Mouse (Mus musculus): ENCODE measurements around the gene Scamp5. TPM values are rescaled to one million over a fixed set of nuclear protein-coding genes. Genes with fewer than 3 reads are reported as not detected.
"Not testable (repeated sequence)": the region's sequence is repeated elsewhere in the genome, so short reads cannot be mapped to it uniquely, and the experiment has no call there.

Gene Scamp5
- polyA plus RNA-seq, 1 experiment from 2014 or later = 18.3 TPM

- WGBS = 83% methylated on average over 4 of the region's 4 CpGs
- H3K36me3 ChIP-seq (ENCODE audit: control insufficient read depth, insufficient read depth, low read length) = no peaks in the 10 kb centered on the region
- no peaks in the 10 kb centered on the region for H3K9me3 ChIP-seq (ENCODE audit: control insufficient read depth, low read length)
- ATAC-seq (ENCODE audit: low FRiP score) = no peak
- no peak overlapping the region for H3K9ac ChIP-seq (ENCODE audit: low read depth, low read length)
- H3K27me3 ChIP-seq (ENCODE audit: control insufficient read depth, insufficient read depth, low read length) = no peaks in the 10 kb centered on the region
- DNase-seq (ENCODE audit: low spot score) = no peak
- 0 out of 2 replicates have a peak, but pooled peaks cover 2% of the 10 kb centered on the region for H3K4me1 ChIP-seq (replicated peaks; ENCODE audit: control insufficient read depth, insufficient read depth, low read length)
- no peak overlapping the region for H3K4me3 ChIP-seq (ENCODE audit: low read depth, low read length)
- H3K27ac ChIP-seq (ENCODE audit: low read depth, low read length) = no peak overlapping the region
- no peak overlapping the region for H3K4me2 ChIP-seq (replicated peaks; ENCODE audit: low read depth, low read length)
These were observed 39.5 kb downstream of the Scamp5 start for GRCm38 (mm10) chr9:57428391-57428790.

GRCm38 (mm10) chr9:57427937-57428336 is 39.9 kb downstream of the Scamp5 start:
- Histone ChIP-seq H3K36me3 (ENCODE audit: control insufficient read depth, insufficient read depth, low read length) (no peaks in the 10 kb centered on the region), H3K4me3 (ENCODE audit: low read depth, low read length) (no peak overlapping the region), H3K27me3 (ENCODE audit: control insufficient read depth, insufficient read depth, low read length) (no peaks in the 10 kb centered on the region), H3K9ac (ENCODE audit: low read depth, low read length) (no peak overlapping the region), H3K9me3 (ENCODE audit: control insufficient read depth, low read length) (no peaks in the 10 kb centered on the region), H3K4me1 (replicated peaks; ENCODE audit: control insufficient read depth, insufficient read depth, low read length) (no peaks in the 10 kb centered on the region), H3K4me2 (replicated peaks; ENCODE audit: low read depth, low read length) (no peak overlapping the region), H3K27ac (ENCODE audit: low read depth, low read length) (no peak overlapping the region)
- DNase-seq (ENCODE audit: low spot score) (no peak), ATAC-seq (ENCODE audit: low FRiP score) (no peak)
- 67% methylated on average over 4 of the region's 4 CpGs for WGBS

GRCm38 (mm10) chr9:57427123-57427522 is 40.7 kb downstream of the Scamp5 start:
- ATAC-seq (ENCODE audit: low FRiP score); H3K4me1 ChIP-seq (replicated peaks; ENCODE audit: control insufficient read depth, insufficient read depth, low read length); DNase-seq (ENCODE audit: low spot score); H3K9ac ChIP-seq (ENCODE audit: low read depth, low read length); H3K36me3 ChIP-seq (ENCODE audit: control insufficient read depth, insufficient read depth, low read length); H3K4me3 ChIP-seq (ENCODE audit: low read depth, low read length); H3K9me3 ChIP-seq (ENCODE audit: control insufficient read depth, low read length); H3K4me2 ChIP-seq (replicated peaks; ENCODE audit: low read depth, low read length); H3K27ac ChIP-seq (ENCODE audit: low read depth, low read length); H3K27me3 ChIP-seq (ENCODE audit: control insufficient read depth, insufficient read depth, low read length): not testable (repeated sequence)
- 93% methylated on average over 4 of the region's 4 CpGs for WGBS

- ATAC-seq (ENCODE audit: low FRiP score) (no peak), DNase-seq (ENCODE audit: low spot score) (no peak)
- no peaks in the 10 kb centered on the region for H3K9me3 ChIP-seq (ENCODE audit: control insufficient read depth, low read length)
- no peaks in the 10 kb centered on the region for H3K36me3 ChIP-seq (ENCODE audit: control insufficient read depth, insufficient read depth, low read length)
- H3K9ac ChIP-seq (ENCODE audit: low read depth, low read length) = no peak overlapping the region
- H3K4me1 ChIP-seq (replicated peaks; ENCODE audit: control insufficient read depth, insufficient read depth, low read length) = no peaks in the 10 kb centered on the region
- no peak overlapping the region for H3K4me2 ChIP-seq (replicated peaks; ENCODE audit: low read depth, low read length)
- H3K4me3 ChIP-seq (ENCODE audit: low read depth, low read length) = no peak overlapping the region
- no peak overlapping the region for H3K27ac ChIP-seq (ENCODE audit: low read depth, low read length)
- 79% methylated on average over 3 of the region's 3 CpGs for WGBS
- no peaks in the 10 kb centered on the region for H3K27me3 ChIP-seq (ENCODE audit: control insufficient read depth, insufficient read depth, low read length)
These were observed 42.7 kb downstream of the Scamp5 start for GRCm38 (mm10) chr9:57425116-57425515.

- Histone ChIP-seq H3K9me3 (ENCODE audit: control insufficient read depth, low read length) (no peaks in the 10 kb centered on the region), H3K27ac (ENCODE audit: low read depth, low read length) (no peak overlapping the region), H3K9ac (ENCODE audit: low read depth, low read length) (no peak overlapping the region), H3K4me2 (replicated peaks; ENCODE audit: low read depth, low read length) (no peak overlapping the region), H3K27me3 (ENCODE audit: control insufficient read depth, insufficient read depth, low read length) (no peaks in the 10 kb centered on the region), H3K36me3 (ENCODE audit: control insufficient read depth, insufficient read depth, low read length) (no peaks in the 10 kb centered on the region), H3K4me1 (replicated peaks; ENCODE audit: control insufficient read depth, insufficient read depth, low read length) (no peaks in the 10 kb centered on the region), H3K4me3 (ENCODE audit: low read depth, low read length) (no peak overlapping the region)
- DNase-seq (ENCODE audit: low spot score) (no peak), ATAC-seq (ENCODE audit: low FRiP score) (no peak)
- WGBS = 57% methylated on average over 6 of the region's 6 CpGs
These were observed 43.8 kb downstream of the Scamp5 start for GRCm38 (mm10) chr9:57424066-57424465.

- Histone ChIP-seq H3K9me3 (ENCODE audit: control insufficient read depth, low read length) (no peaks in the 10 kb centered on the region), H3K27ac (ENCODE audit: low read depth, low read length) (no peak overlapping the region), H3K27me3 (ENCODE audit: control insufficient read depth, insufficient read depth, low read length) (no peaks in the 10 kb centered on the region), H3K4me3 (ENCODE audit: low read depth, low read length) (no peak overlapping the region), H3K4me1 (replicated peaks; ENCODE audit: control insufficient read depth, insufficient read depth, low read length) (no peaks in the 10 kb centered on the region), H3K36me3 (ENCODE audit: control insufficient read depth, insufficient read depth, low read length) (no peaks in the 10 kb centered on the region), H3K4me2 (replicated peaks; ENCODE audit: low read depth, low read length) (no peak overlapping the region), H3K9ac (ENCODE audit: low read depth, low read length) (no peak overlapping the region)
- DNase-seq (ENCODE audit: low spot score) (no peak), ATAC-seq (ENCODE audit: low FRiP score) (no peak)
- 56% methylated on average over 5 of the region's 5 CpGs for WGBS
These were observed 46.2 kb downstream of the Scamp5 start for GRCm38 (mm10) chr9:57421688-57422111.

GRCm38 (mm10) chr9:57421121-57421571 is 46.7 kb downstream of the Scamp5 start:
- Histone ChIP-seq H3K9ac (ENCODE audit: low read depth, low read length) (no peak overlapping the region), H3K36me3 (ENCODE audit: control insufficient read depth, insufficient read depth, low read length) (no peaks in the 10 kb centered on the region), H3K4me1 (replicated peaks; ENCODE audit: control insufficient read depth, insufficient read depth, low read length) (no peaks in the 10 kb centered on the region), H3K27ac (ENCODE audit: low read depth, low read length) (no peak overlapping the region), H3K4me2 (replicated peaks; ENCODE audit: low read depth, low read length) (no peak overlapping the region), H3K27me3 (ENCODE audit: control insufficient read depth, insufficient read depth, low read length) (no peaks in the 10 kb centered on the region), H3K9me3 (ENCODE audit: control insufficient read depth, low read length) (no peaks in the 10 kb centered on the region), H3K4me3 (ENCODE audit: low read depth, low read length) (no peak overlapping the region)
- no peak for ATAC-seq (ENCODE audit: low FRiP score)
- WGBS = 56% methylated on average over 9 of the region's 9 CpGs
- peak; percentile 12 for DNase-seq (ENCODE audit: low spot score)

- Histone ChIP-seq H3K4me3 (ENCODE audit: low read depth, low read length) (no peak overlapping the region), H3K27ac (ENCODE audit: low read depth, low read length) (0 out of 2 replicates have a peak overlapping the region, but pooled peaks have one; percentile 17), H3K9ac (ENCODE audit: low read depth, low read length) (no peak overlapping the region), H3K4me2 (replicated peaks; ENCODE audit: low read depth, low read length) (no peak overlapping the region), H3K36me3 (ENCODE audit: control insufficient read depth, insufficient read depth, low read length) (no peaks in the 10 kb centered on the region), H3K4me1 (replicated peaks; ENCODE audit: control insufficient read depth, insufficient read depth, low read length) (no peaks in the 10 kb centered on the region), H3K9me3 (ENCODE audit: control insufficient read depth, low read length) (no peaks in the 10 kb centered on the region), H3K27me3 (ENCODE audit: control insufficient read depth, insufficient read depth, low read length) (no peaks in the 10 kb centered on the region)
- 59% methylated on average over 20 of the region's 20 CpGs for WGBS
- ATAC-seq (ENCODE audit: low FRiP score) = no peak
- DNase-seq (ENCODE audit: low spot score) = peak; percentile 15
These were observed 47.3 kb downstream of the Scamp5 start for GRCm38 (mm10) chr9:57420321-57421120.
